Mouse (Mus musculus): ENCODE results near the gene Ino80d. TPM values are rescaled to one million over a fixed set of nuclear protein-coding genes. Genes with fewer than 3 reads are reported as not detected.

Gene Ino80d
- total and polyA plus RNA-seq, 2 experiments from 2014 or later: 9.2 to 10.4 TPM

GRCm38 (mm10) chr1:63089795-63090194 lies 24.7 kb downstream of the Ino80d start:
- ATAC-seq (no peak), DNase-seq (ENCODE audit: low spot score) (no peak)
- Histone ChIP-seq H3K9ac (replicated peaks; ENCODE audit: low read length) (no peak overlapping the region), H3K4me2 (ENCODE audit: low read depth, low read length) (no peak overlapping the region), H3K27me3 (ENCODE audit: insufficient read depth, low read length) (no peaks in the 10 kb centered on the region), H3K4me3 (ENCODE audit: low read length) (no peak overlapping the region), H3K4me1 (ENCODE audit: insufficient read depth, low read length) (no peaks in the 10 kb centered on the region), H3K27ac (no peak overlapping the region), H3K36me3 (ENCODE audit: insufficient read depth, low read length) (peaks cover 43% of the 10 kb centered on the region), H3K9me3 (ENCODE audit: low read length) (no peaks in the 10 kb centered on the region)
- WGBS: 89% methylated on average over 5 of the region's 5 CpGs
- no peak for TF ChIP-seq CTCF (IDR thresholded peaks at IDR 0.05; ENCODE audit: low read depth)

DNA sequence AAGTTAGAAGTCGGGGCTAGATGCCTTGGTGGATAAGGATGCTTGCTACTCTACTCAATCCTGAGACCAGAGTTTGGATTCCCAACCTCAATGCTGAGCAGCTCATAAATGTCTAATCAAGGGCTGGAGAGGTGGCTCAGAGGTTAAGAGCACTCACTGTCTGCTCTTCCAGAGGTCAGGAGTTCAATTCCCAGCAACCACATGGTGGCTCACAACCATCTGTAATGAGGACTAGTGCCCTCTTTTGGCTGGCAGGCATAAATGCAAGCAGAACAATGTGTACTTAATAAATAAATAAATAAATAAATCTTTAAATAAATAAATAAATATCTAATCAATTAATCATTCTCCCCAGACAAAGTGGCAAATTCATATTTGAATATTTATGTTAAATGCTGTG lies 25.9 kb downstream of the Ino80d start:
- 89% methylated on average over 1 of the region's 1 CpGs for WGBS
- H3K36me3 ChIP-seq (ENCODE audit: insufficient read depth, low read length): peaks cover 43% of the 10 kb centered on the region

DNA sequence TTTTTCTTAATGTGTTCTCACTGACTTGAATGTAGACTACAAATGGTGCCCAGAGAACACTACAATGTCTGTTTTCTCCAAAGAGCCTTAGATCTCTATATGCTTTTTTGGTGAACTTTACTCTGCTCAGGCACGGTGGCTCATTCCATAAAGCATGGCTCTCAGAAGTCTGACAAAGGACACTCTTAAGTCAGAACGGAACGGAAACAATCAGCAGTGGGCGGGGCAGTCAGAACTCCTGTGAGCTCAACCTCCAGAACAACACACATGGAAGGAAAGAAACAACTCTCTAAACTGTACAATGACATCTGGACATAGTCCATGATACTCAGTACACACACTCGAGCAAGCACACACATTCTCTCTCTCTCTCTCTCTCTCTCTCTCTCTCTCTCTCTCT lies 34.2 kb downstream of the Ino80d start:
- Histone ChIP-seq H3K27ac (no peak overlapping the region), H3K9me3 (ENCODE audit: low read length) (no peaks in the 10 kb centered on the region), H3K36me3 (ENCODE audit: insufficient read depth, low read length) (peaks cover 11% of the 10 kb centered on the region), H3K27me3 (ENCODE audit: insufficient read depth, low read length) (no peaks in the 10 kb centered on the region), H3K9ac (replicated peaks; ENCODE audit: low read length) (no peak overlapping the region), H3K4me3 (ENCODE audit: low read length) (no peak overlapping the region), H3K4me1 (ENCODE audit: insufficient read depth, low read length) (no peaks in the 10 kb centered on the region), H3K4me2 (ENCODE audit: low read depth, low read length) (no peak overlapping the region)
- ATAC-seq (no peak), DNase-seq (ENCODE audit: low spot score) (no peak)
- WGBS: 78% methylated on average over 5 of the region's 5 CpGs
- TF ChIP-seq CTCF (IDR thresholded peaks at IDR 0.05; ENCODE audit: low read depth): no peak

More for the DNA sequence above, 25.9 kb downstream of the Ino80d start:
- TF ChIP-seq CTCF (IDR thresholded peaks at IDR 0.05; ENCODE audit: low read depth): no peak
- ATAC-seq (no peak), DNase-seq (ENCODE audit: low spot score) (no peak)
- no peaks in the 10 kb centered on the region for H3K27me3 ChIP-seq (ENCODE audit: insufficient read depth, low read length)
- H3K4me3 ChIP-seq (ENCODE audit: low read length): no peak overlapping the region
- no peaks in the 10 kb centered on the region for H3K4me1 ChIP-seq (ENCODE audit: insufficient read depth, low read length)
- H3K4me2 ChIP-seq (ENCODE audit: low read depth, low read length): no peak overlapping the region
- H3K9ac ChIP-seq (replicated peaks; ENCODE audit: low read length): no peak overlapping the region
- H3K9me3 ChIP-seq (ENCODE audit: low read length): no peaks in the 10 kb centered on the region
- no peak overlapping the region for H3K27ac ChIP-seq

GRCm38 (mm10) chr1:63076383-63076782 lies 38.1 kb downstream of the Ino80d start:
- no peaks in the 10 kb centered on the region for H3K4me1 ChIP-seq (ENCODE audit: insufficient read depth, low read length)
- 90% methylated on average over 2 of the region's 2 CpGs for WGBS
- H3K27me3 ChIP-seq (ENCODE audit: insufficient read depth, low read length): no peaks in the 10 kb centered on the region
- DNase-seq (ENCODE audit: low spot score) (no peak), ATAC-seq (no peak)
- H3K27ac ChIP-seq: no peak overlapping the region
- no peak overlapping the region for H3K4me3 ChIP-seq (ENCODE audit: low read length)
- peaks cover 26% of the 10 kb centered on the region for H3K36me3 ChIP-seq (ENCODE audit: insufficient read depth, low read length)
- no peaks in the 10 kb centered on the region for H3K9me3 ChIP-seq (ENCODE audit: low read length)
- H3K9ac ChIP-seq (replicated peaks; ENCODE audit: low read length): no peak overlapping the region
- TF ChIP-seq CTCF (IDR thresholded peaks at IDR 0.05; ENCODE audit: low read depth): no peak
- no peak overlapping the region for H3K4me2 ChIP-seq (ENCODE audit: low read depth, low read length)

- Histone ChIP-seq H3K27ac (no peak overlapping the region), H3K4me3 (ENCODE audit: low read length) (no peak overlapping the region), H3K4me2 (ENCODE audit: low read depth, low read length) (no peak overlapping the region), H3K9ac (replicated peaks; ENCODE audit: low read length) (no peak overlapping the region), H3K27me3 (ENCODE audit: insufficient read depth, low read length) (no peaks in the 10 kb centered on the region), H3K36me3 (ENCODE audit: insufficient read depth, low read length) (peaks cover 33% of the 10 kb centered on the region), H3K4me1 (ENCODE audit: insufficient read depth, low read length) (no peaks in the 10 kb centered on the region), H3K9me3 (ENCODE audit: low read length) (no peaks in the 10 kb centered on the region)
- TF ChIP-seq CTCF (IDR thresholded peaks at IDR 0.05; ENCODE audit: low read depth): no peak
- ATAC-seq: no peak
- WGBS: 85% methylated on average over 1 of the region's 1 CpGs
- no peak for DNase-seq (ENCODE audit: low spot score)
Observed at GRCm38 (mm10) chr1:63071379-63071778, 43.1 kb downstream of the Ino80d start.

DNA sequence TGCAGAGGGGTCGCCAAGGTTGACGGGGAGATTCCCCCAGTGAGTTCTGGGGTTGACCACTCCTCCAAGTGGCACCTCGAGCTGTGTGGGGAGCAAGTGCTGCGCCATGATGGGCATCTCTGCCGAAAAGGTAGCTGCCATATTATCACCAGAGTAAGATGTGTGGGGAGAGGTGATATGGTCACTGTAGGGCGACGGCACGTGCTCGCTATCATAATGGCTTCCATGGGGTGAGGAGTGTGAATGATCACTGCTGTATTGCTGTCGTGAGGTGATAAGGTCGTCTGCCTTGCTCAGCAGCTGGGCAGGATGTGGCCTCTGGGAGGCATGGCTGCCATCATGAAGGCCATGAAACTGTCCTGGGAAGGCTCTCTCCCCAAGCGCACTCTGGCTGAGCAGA lies 56.1 kb downstream of the Ino80d start:
- WGBS: 97% methylated on average over 12 of the region's 12 CpGs
- H3K9me3 ChIP-seq (ENCODE audit: low read length): no peaks in the 10 kb centered on the region
- DNase-seq (ENCODE audit: low spot score) (no peak), ATAC-seq (no peak)
- H3K27ac ChIP-seq: no peak overlapping the region
- no peak overlapping the region for H3K4me2 ChIP-seq (ENCODE audit: low read depth, low read length)
- no peak overlapping the region for H3K4me3 ChIP-seq (ENCODE audit: low read length)
- H3K36me3 ChIP-seq (ENCODE audit: insufficient read depth, low read length): peaks cover 41% of the 10 kb centered on the region
- no peak overlapping the region for H3K9ac ChIP-seq (replicated peaks; ENCODE audit: low read length)
- H3K27me3 ChIP-seq (ENCODE audit: insufficient read depth, low read length): no peaks in the 10 kb centered on the region
- TF ChIP-seq CTCF (IDR thresholded peaks at IDR 0.05; ENCODE audit: low read depth): no peak
- H3K4me1 ChIP-seq (ENCODE audit: insufficient read depth, low read length): peaks cover 4% of the 10 kb centered on the region; the same call in 1 of the 2 replicates

- ATAC-seq (peak; percentile 45; the same call in 1 of the 2 replicates), DNase-seq (ENCODE audit: low spot score) (no peak)
- Histone ChIP-seq H3K4me1 (ENCODE audit: insufficient read depth, low read length) (peaks cover 4% of the 10 kb centered on the region; the same call in 1 of the 2 replicates), H3K4me2 (ENCODE audit: low read depth, low read length) (no peak overlapping the region), H3K27ac (no peak overlapping the region), H3K36me3 (ENCODE audit: insufficient read depth, low read length) (peaks cover 38% of the 10 kb centered on the region), H3K4me3 (ENCODE audit: low read length) (no peak overlapping the region), H3K27me3 (ENCODE audit: insufficient read depth, low read length) (no peaks in the 10 kb centered on the region), H3K9me3 (ENCODE audit: low read length) (no peaks in the 10 kb centered on the region), H3K9ac (replicated peaks; ENCODE audit: low read length) (no peak overlapping the region)
- TF ChIP-seq CTCF (IDR thresholded peaks at IDR 0.05; ENCODE audit: low read depth): no peak
- 75% methylated on average over 11 of the region's 11 CpGs for WGBS
Observed at GRCm38 (mm10) chr1:63057849-63058248, 56.6 kb downstream of the Ino80d start.
